Mouse (Mus musculus): ENCODE data around the gene Atp23.

- TF ChIP-seq POLR2A (IDR thresholded peaks at IDR 0.05; ENCODE audit: borderline replicate concordance, extremely low read depth, insufficient read depth, insufficient read length, poor library complexity, severe bottlenecking) = no peak
- no peak for TF ChIP-seq CTCF (IDR thresholded peaks at IDR 0.05; ENCODE audit: borderline replicate concordance, extremely low read depth, insufficient read depth, insufficient read length)
These were observed 39.8 kb upstream of the Atp23 start for GRCm38 (mm10) chr10:126940949-126941348.

Measured in brain, embryonic 14.5 days (tissue).